Mouse (Mus musculus) lung, postnatal 0 days (tissue): ENCODE measurements around the gene Cpa1. TPM values are rescaled to one million over a fixed set of nuclear protein-coding genes. Genes with fewer than 3 reads are reported as not detected.

Experiments used
- ATAC-seq: fragments of 200-750 bp; cut with Nextera tagmentation; 2 replicates; pipeline ENCODE4 v1.8.0; 2017; ENCODE audit warnings: moderate library complexity
- DNase-seq: peaks from one replicate; pipeline ENCODE4 v3.0.0-alpha.2; 2016; ENCODE audit warnings: low spot score
- H3K27ac ChIP-seq: fragments of 300-500 bp; sonication (generic); 2 replicates; pipeline ENCODE4 v1.5.1; 2014; ENCODE audit warnings: antibody characterized with exemption, mild to moderate bottlenecking, low read length, mixed read lengths
- H3K27me3 ChIP-seq: fragments of 300-500 bp; sonication (generic); replicated peaks from 2 replicates; pipeline ENCODE4 v1.6.1; 2014; ENCODE audit warnings: low read length, mixed read lengths; ENCODE audit not compliant: insufficient read depth
- H3K36me3 ChIP-seq: fragments of 300-500 bp; sonication (generic); 2 replicates; pipeline ENCODE4 v1.6.1; 2014; ENCODE audit warnings: low read length, mixed read lengths; ENCODE audit not compliant: insufficient read depth
- H3K4me1 ChIP-seq: fragments of 300-500 bp; sonication (generic); 2 replicates; pipeline ENCODE4 v1.6.1; 2014; ENCODE audit warnings: antibody characterized with exemption, low read depth, low read length, mixed read lengths; ENCODE audit not compliant: insufficient read depth
- H3K4me2 ChIP-seq: fragments of 300-500 bp; sonication (generic); replicated peaks from 2 replicates; pipeline ENCODE4 v1.6.1; 2014; ENCODE audit warnings: low read depth, mild to moderate bottlenecking, low read length, moderate library complexity, mixed read lengths
- H3K4me3 ChIP-seq: fragments of 300-500 bp; sonication (generic); 2 replicates; pipeline ENCODE4 v1.5.1; 2014; ENCODE audit warnings: low read depth, low read length
- H3K9ac ChIP-seq: fragments of 300-500 bp; sonication (generic); replicated peaks from 2 replicates; pipeline ENCODE4 v1.6.1; 2014; ENCODE audit warnings: low read depth, mild to moderate bottlenecking
- H3K9me3 ChIP-seq: fragments of 300-500 bp; sonication (generic); 2 replicates; pipeline ENCODE4 v1.6.1; 2016; ENCODE audit warnings: low read length, mixed read lengths
- CTCF ChIP-seq: IDR thresholded peaks from 2 replicates; pipeline ENCODE4 v1.5.1; 2016; ENCODE audit warnings: antibody characterized with exemption, mild to moderate bottlenecking
- EP300 ChIP-seq: IDR thresholded peaks from 2 replicates; pipeline ENCODE4 v1.6.1; 2016; ENCODE audit warnings: antibody characterized with exemption, mild to moderate bottlenecking, control low read depth
- WGBS: fragments of 180-500 bp; shearing (Covaris S2); extraction: QIAGEN DNeasy Blood & Tissue Kit; methylation state at CpG from one replicate; pipeline ENCODE4 v1.1.7; 2014; 5-methylcytosine and 5-hydroxymethylcytosine counted together
- polyA plus RNA-seq: library from polyadenylated mRNA; unstranded; fragments of >200 nt; fragmentation: Nextera tagmentation; extraction: Ambion mirVana; gene quantifications from 2 replicates; pipeline ENCODE4 v1.2.1, GENCODE M21; 2015

Gene Cpa1
- polyA plus RNA-seq, 1 experiment from 2014 or later = 8.8 TPM

DNA sequence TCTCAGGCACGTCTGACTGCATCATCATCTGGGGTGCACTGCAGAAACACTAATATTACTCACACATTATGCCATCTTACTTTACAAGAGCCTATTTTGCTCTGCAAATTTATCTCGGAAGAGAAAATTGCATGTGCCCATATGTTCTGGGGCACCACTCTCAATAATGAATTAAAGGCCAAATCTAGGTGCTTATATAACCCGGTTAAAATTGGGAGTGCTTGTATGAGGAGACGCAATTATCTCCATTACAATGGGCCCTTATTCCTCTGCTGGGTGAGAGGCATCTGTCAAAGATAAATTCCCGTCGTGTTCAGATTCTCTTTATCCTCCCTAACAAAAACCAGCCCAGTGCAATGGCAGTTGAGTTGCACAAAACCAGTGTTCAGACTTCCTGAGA lies 25.8 kb downstream of the Cpa1 start:
- no peaks in the 10 kb centered on the region for H3K36me3 ChIP-seq
- H3K4me2 ChIP-seq = no peak overlapping the region
- 52% methylated on average over 6 of the region's 6 CpGs for WGBS
- ATAC-seq (no peak), DNase-seq (no peak)
- no peak overlapping the region for H3K4me3 ChIP-seq
- H3K27ac ChIP-seq = peak overlapping the region; percentile 33; the same call in 1 of the 2 replicates
- TF ChIP-seq CTCF = no peak
- TF ChIP-seq EP300 = no peak
- no peaks in the 10 kb centered on the region for H3K27me3 ChIP-seq
- no peak overlapping the region for H3K9ac ChIP-seq
- H3K4me1 ChIP-seq = peaks cover 8% of the 10 kb centered on the region; the same call in 1 of the 2 replicates
- no peaks in the 10 kb centered on the region for H3K9me3 ChIP-seq

DNA sequence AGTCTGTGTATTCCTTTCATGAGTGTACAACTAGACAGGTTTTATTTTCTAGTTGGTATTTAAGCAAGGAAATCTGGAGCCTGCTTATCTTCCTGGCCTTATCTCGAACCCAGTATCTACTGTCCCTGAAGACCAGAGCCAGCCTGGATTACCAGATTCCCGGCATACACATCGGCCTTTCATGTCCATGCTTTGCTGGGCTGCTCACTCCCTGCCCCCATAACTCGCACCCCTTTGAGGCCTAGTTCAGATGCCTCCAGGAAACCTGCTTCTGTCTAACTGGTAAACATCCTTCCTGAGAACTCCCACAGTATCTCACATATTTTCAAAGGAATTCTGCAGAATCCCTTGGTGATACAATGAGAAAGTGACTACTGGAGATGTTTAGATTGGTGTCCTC lies 26.3 kb downstream of the Cpa1 start:
- DNase-seq = peak; percentile 11
- no peak; the same call in 1 of the 2 replicates for ATAC-seq
- Histone ChIP-seq H3K4me1 (peaks cover 8% of the 10 kb centered on the region; the same call in 1 of the 2 replicates), H3K9me3 (no peaks in the 10 kb centered on the region), H3K4me2 (no peak overlapping the region), H3K27me3 (no peaks in the 10 kb centered on the region), H3K36me3 (no peaks in the 10 kb centered on the region), H3K9ac (no peak overlapping the region), H3K4me3 (no peak overlapping the region), H3K27ac (peak overlapping the region; percentile 33; the same call in 1 of the 2 replicates)
- TF ChIP-seq CTCF (no peak), EP300 (no peak)
- 21% methylated on average over 4 of the region's 4 CpGs for WGBS

GRCm38 (mm10) chr6:30666043-30666442 lies 27.0 kb downstream of the Cpa1 start:
- no peak overlapping the region for H3K9ac ChIP-seq
- DNase-seq (no peak), ATAC-seq (no peak)
- WGBS = 50% methylated on average over 6 of the region's 6 CpGs
- H3K27ac ChIP-seq = 0 out of 2 replicates have a peak overlapping the region, but pooled peaks have one; percentile 17
- peaks cover 8% of the 10 kb centered on the region; the same call in 1 of the 2 replicates for H3K4me1 ChIP-seq
- H3K4me3 ChIP-seq = no peak overlapping the region
- no peaks in the 10 kb centered on the region for H3K9me3 ChIP-seq
- no peaks in the 10 kb centered on the region for H3K27me3 ChIP-seq
- TF ChIP-seq EP300 (no peak), CTCF (no peak)
- no peaks in the 10 kb centered on the region for H3K36me3 ChIP-seq
- no peak overlapping the region for H3K4me2 ChIP-seq

DNA sequence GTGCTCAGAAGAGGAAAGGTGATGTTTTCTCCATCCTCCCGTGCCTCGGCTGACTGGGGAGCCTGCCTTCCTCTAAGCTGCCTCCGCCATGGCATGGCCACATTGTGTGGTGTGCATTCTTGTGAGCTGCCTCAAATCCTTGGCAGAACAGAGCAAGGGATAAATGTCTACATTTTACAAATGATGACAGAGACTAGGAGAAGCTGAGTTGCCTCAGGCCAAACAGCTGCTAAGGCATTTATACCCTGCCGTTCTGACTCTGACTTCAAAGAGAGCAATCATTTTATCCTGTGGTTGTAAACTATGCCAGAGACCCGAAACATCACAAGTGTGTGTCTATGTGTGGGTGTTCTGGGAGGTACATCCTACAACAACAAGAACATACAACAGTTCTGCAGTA lies 28.6 kb downstream of the Cpa1 start:
- ATAC-seq (no peak), DNase-seq (no peak)
- TF ChIP-seq EP300 = no peak
- TF ChIP-seq CTCF = no peak
- H3K27ac ChIP-seq = no peak overlapping the region
- WGBS = 62% methylated on average over 5 of the region's 5 CpGs
- no peaks in the 10 kb centered on the region for H3K27me3 ChIP-seq
- H3K9me3 ChIP-seq = no peaks in the 10 kb centered on the region
- H3K4me1 ChIP-seq = peaks cover 8% of the 10 kb centered on the region; the same call in 1 of the 2 replicates
- H3K9ac ChIP-seq = no peak overlapping the region
- H3K4me2 ChIP-seq = no peak overlapping the region
- H3K36me3 ChIP-seq = no peaks in the 10 kb centered on the region
- H3K4me3 ChIP-seq = no peak overlapping the region

GRCm38 (mm10) chr6:30671696-30672095 lies 32.7 kb downstream of the Cpa1 start:
- TF ChIP-seq EP300 (no peak), CTCF (no peak)
- no peaks in the 10 kb centered on the region for H3K9me3 ChIP-seq
- DNase-seq (no peak), ATAC-seq (no peak)
- WGBS = 78% methylated on average over 5 of the region's 5 CpGs
- H3K36me3 ChIP-seq = no peaks in the 10 kb centered on the region
- H3K4me1 ChIP-seq = peaks cover 4% of the 10 kb centered on the region; the same call in 1 of the 2 replicates
- no peak overlapping the region for H3K4me2 ChIP-seq
- no peaks in the 10 kb centered on the region for H3K27me3 ChIP-seq
- H3K27ac ChIP-seq = no peak overlapping the region
- no peak overlapping the region for H3K9ac ChIP-seq
- H3K4me3 ChIP-seq = no peak overlapping the region

DNA sequence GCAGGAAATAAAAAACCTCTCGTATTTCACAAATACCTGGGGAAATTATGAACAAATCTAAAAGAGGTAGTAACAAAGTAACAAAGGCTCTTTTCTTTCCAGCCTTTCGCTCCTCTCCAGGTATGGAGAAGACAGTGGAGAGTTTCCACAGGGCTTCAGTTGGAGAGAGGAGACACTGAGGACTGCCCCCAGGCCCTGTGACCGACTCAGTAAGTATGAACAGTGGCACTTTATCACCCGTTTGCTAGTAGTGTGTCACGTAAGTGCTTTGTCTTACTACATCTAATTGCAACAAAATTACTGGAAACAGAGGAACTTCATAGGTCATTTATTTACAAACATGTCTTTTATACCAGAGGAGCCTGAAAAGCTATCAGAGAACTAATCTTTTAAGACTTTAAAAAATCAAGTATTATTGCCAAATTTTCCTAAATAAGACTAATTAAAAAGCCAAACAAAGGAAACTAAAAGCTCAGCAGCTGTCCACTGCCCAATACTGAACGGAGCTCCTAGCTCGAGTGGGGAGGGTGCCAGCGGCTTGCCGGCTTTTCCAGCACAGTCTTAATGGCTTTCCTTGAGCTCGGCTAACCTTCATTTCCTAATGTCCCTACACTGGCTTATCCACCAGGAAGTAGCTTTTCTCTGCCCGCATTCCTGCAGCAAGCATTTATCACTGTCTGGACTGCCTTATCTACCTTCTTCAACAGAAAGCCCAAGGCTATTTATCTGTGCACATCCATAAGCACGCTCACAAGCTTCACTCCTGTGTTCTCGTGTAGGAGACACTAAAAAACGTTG lies 34.9 kb downstream of the Cpa1 start:
- Histone ChIP-seq H3K36me3 (no peaks in the 10 kb centered on the region), H3K4me1 (peaks cover 4% of the 10 kb centered on the region; the same call in 1 of the 2 replicates), H3K27ac (peak overlapping the region; percentile 51), H3K9ac (no peak overlapping the region), H3K4me2 (peak overlapping the region; percentile 38; the same call in 1 of the 2 replicates), H3K27me3 (no peaks in the 10 kb centered on the region), H3K9me3 (no peaks in the 10 kb centered on the region), H3K4me3 (0 out of 2 replicates have a peak overlapping the region, but pooled peaks have one; percentile 6)
- TF ChIP-seq CTCF = no peak
- TF ChIP-seq EP300 = 0 out of 2 replicates have a peak, but pooled peaks have one; percentile 33
- WGBS = 15% methylated on average over 14 of the region's 14 CpGs
- DNase-seq (peak; percentile 68), ATAC-seq (peak; percentile 71)
